Mouse (Mus musculus) lung, postnatal 0 days (tissue): ENCODE data around the gene Pkd1l3. TPM values are rescaled to one million over a fixed set of nuclear protein-coding genes. Genes with fewer than 3 reads are reported as not detected.

Experiments used
- ATAC-seq: fragments of 200-750 bp; cut with Nextera tagmentation; 2 replicates; pipeline ENCODE4 v1.8.0; 2017; ENCODE audit warnings: moderate library complexity
- DNase-seq: peaks from one replicate; pipeline ENCODE4 v3.0.0-alpha.2; 2016; ENCODE audit warnings: low spot score
- H3K27ac ChIP-seq: fragments of 300-500 bp; sonication (generic); 2 replicates; pipeline ENCODE4 v1.5.1; 2014; ENCODE audit warnings: antibody characterized with exemption, mild to moderate bottlenecking, low read length, mixed read lengths
- H3K27me3 ChIP-seq: fragments of 300-500 bp; sonication (generic); replicated peaks from 2 replicates; pipeline ENCODE4 v1.6.1; 2014; ENCODE audit warnings: low read length, mixed read lengths; ENCODE audit not compliant: insufficient read depth
- H3K36me3 ChIP-seq: fragments of 300-500 bp; sonication (generic); 2 replicates; pipeline ENCODE4 v1.6.1; 2014; ENCODE audit warnings: low read length, mixed read lengths; ENCODE audit not compliant: insufficient read depth
- H3K4me1 ChIP-seq: fragments of 300-500 bp; sonication (generic); 2 replicates; pipeline ENCODE4 v1.6.1; 2014; ENCODE audit warnings: antibody characterized with exemption, low read depth, low read length, mixed read lengths; ENCODE audit not compliant: insufficient read depth
- H3K4me2 ChIP-seq: fragments of 300-500 bp; sonication (generic); replicated peaks from 2 replicates; pipeline ENCODE4 v1.6.1; 2014; ENCODE audit warnings: low read depth, mild to moderate bottlenecking, low read length, moderate library complexity, mixed read lengths
- H3K4me3 ChIP-seq: fragments of 300-500 bp; sonication (generic); 2 replicates; pipeline ENCODE4 v1.5.1; 2014; ENCODE audit warnings: low read depth, low read length
- H3K9ac ChIP-seq: fragments of 300-500 bp; sonication (generic); replicated peaks from 2 replicates; pipeline ENCODE4 v1.6.1; 2014; ENCODE audit warnings: low read depth, mild to moderate bottlenecking
- H3K9me3 ChIP-seq: fragments of 300-500 bp; sonication (generic); 2 replicates; pipeline ENCODE4 v1.6.1; 2016; ENCODE audit warnings: low read length, mixed read lengths
- CTCF ChIP-seq: IDR thresholded peaks from 2 replicates; pipeline ENCODE4 v1.5.1; 2016; ENCODE audit warnings: antibody characterized with exemption, mild to moderate bottlenecking
- EP300 ChIP-seq: IDR thresholded peaks from 2 replicates; pipeline ENCODE4 v1.6.1; 2016; ENCODE audit warnings: antibody characterized with exemption, mild to moderate bottlenecking, control low read depth
- WGBS: fragments of 180-500 bp; shearing (Covaris S2); extraction: QIAGEN DNeasy Blood & Tissue Kit; methylation state at CpG from one replicate; pipeline ENCODE4 v1.1.7; 2014; 5-methylcytosine and 5-hydroxymethylcytosine counted together
- polyA plus RNA-seq: library from polyadenylated mRNA; unstranded; fragments of >200 nt; fragmentation: Nextera tagmentation; extraction: Ambion mirVana; gene quantifications from 2 replicates; pipeline ENCODE4 v1.2.1, GENCODE M21; 2015

The Pkd1l3 gene
- polyA plus RNA-seq = 0.07 and 0.13 TPM in 2 replicates

DNA sequence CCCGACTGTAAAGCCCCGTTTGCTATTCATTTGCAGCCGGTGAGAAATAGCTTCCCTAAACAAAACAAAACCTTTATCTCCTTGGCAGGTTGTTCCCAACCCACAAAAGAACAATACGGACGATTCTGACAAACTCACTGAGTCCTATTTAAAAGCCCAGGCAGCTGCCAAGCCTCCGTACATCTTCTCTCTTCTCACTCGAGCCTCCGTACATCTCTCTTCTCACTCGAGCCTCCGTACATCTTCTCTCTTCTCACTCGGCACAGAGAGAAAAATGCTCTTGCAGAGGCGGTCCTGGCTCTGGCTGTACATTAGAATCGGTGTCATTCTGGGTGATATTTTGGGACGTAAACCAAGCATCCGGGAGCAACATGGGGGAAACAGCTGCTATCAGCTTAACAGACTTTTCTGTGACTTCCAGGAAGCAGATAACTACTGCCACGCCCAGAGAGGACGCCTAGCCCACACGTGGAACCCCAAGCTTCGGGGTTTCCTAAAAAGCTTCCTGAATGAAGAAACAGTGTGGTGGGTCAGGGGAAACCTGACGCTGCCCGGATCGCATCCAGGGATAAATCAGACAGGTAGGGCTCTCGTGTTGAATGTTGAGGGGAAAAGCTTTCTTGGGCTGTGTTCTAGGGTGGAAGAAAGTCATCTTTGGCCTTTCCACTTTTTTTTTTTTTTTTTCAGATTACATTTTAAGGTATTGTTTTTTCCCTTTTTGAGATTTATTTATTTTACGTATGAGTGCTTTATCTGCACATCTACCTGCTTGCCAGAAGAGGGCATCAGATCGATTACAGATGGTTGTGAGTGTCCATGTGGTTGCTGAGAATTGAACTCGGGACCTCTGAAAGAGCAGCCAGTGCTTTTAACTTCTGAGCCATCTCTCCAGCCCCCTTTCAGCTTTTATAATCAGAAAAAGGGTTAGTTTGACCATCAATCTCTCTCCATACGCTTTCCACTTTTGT lies at the start of gene Pkd1l3:
Gene Pkd1l3, plus strand, starts transcription at position 275 of the 968 bp plus-strand sequence.
- Histone ChIP-seq H3K27ac (no peak within 1 kb of the TSS), H3K4me3 (no peak within 1 kb of the TSS; the same call in 1 of the 2 replicates), H3K4me2 (peak within 1 kb of the TSS; percentile 8), H3K36me3 (no peaks in the 10 kb centered on the region), H3K27me3 (no peaks in the 10 kb centered on the region), H3K9ac (0 out of 2 replicates have a peak within 1 kb of the TSS, but pooled peaks have one; percentile 16), H3K9me3 (no peaks in the 10 kb centered on the region), H3K4me1 (no peaks in the 10 kb centered on the region)
- ATAC-seq (no peak; the same call in 1 of the 2 replicates), DNase-seq (no peak)
- WGBS = 48% methylated on average over 27 of the region's 27 CpGs
- TF ChIP-seq EP300 (no peak), CTCF (peak; percentile 22; the same call in 1 of the 2 replicates)

DNA sequence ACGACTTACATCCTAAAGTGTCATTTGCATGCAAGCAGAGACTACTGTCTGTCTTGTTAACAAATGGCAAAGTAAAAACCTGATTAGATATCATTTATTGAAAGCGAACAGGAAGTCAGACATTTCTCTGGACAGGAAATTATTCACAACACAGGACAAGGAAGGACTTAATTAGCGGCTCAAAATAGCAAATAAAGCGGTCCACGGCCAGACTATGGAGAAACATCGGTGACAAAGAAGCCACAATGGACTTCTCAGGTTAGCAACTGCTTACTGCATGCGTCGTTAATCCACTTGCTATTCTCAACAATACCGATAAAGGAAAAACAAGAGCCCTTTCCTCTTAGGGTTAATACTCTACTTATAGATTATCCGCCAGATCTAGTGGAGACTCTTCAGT lies 49.6 kb upstream of the Pkd1l3 start:
- 5% methylated on average over 10 of the region's 10 CpGs for WGBS
- DNase-seq (no peak), ATAC-seq (no peak)
- peak overlapping the region; percentile 97 for H3K9ac ChIP-seq
- H3K4me1 ChIP-seq = peaks cover 4% of the 10 kb centered on the region; the same call in 1 of the 2 replicates
- peak overlapping the region; percentile 98 for H3K27ac ChIP-seq
- peak overlapping the region; percentile 84 for H3K4me3 ChIP-seq
- peaks cover 29% of the 10 kb centered on the region for H3K36me3 ChIP-seq
- no peaks in the 10 kb centered on the region for H3K27me3 ChIP-seq
- TF ChIP-seq CTCF (no peak), EP300 (no peak)
- H3K4me2 ChIP-seq = peak overlapping the region; percentile 76
- no peaks in the 10 kb centered on the region for H3K9me3 ChIP-seq

- WGBS = under 1% methylated on average over 52 of the region's 52 CpGs
- TF ChIP-seq CTCF (no peak; the same call in none of the 2 replicates), EP300 (peak; percentile 83)
- peak; percentile 100 for ATAC-seq
Measured at GRCm38 (mm10) chr8:109565498-109566333, 48.6 kb upstream of the Pkd1l3 start, which contains the start of the genes Dhx38 and Txnl4b. Gene Dhx38, minus strand, starts transcription at chr8:109565861. Gene Txnl4b, plus strand, starts transcription at chr8:109565892.

GRCm38 (mm10) chr8:109571139-109571538 lies 43.2 kb upstream of the Pkd1l3 start:
- TF ChIP-seq CTCF (no peak), EP300 (no peak)
- H3K27me3 ChIP-seq = no peaks in the 10 kb centered on the region
- H3K4me1 ChIP-seq = no peaks in the 10 kb centered on the region; the same call in 1 of the 2 replicates
- H3K4me3 ChIP-seq = no peak overlapping the region
- no peak overlapping the region for H3K4me2 ChIP-seq
- H3K36me3 ChIP-seq = 0 out of 2 replicates have a peak, but pooled peaks cover 7% of the 10 kb centered on the region
- ATAC-seq (no peak), DNase-seq (no peak)
- no peaks in the 10 kb centered on the region for H3K9me3 ChIP-seq
- no peak overlapping the region for H3K9ac ChIP-seq
- 76% methylated on average over 12 of the region's 12 CpGs for WGBS
- no peak overlapping the region for H3K27ac ChIP-seq

More at GRCm38 (mm10) chr8:109565498-109566333, 48.6 kb upstream of the Pkd1l3 start, which contains the start of the genes Dhx38 and Txnl4b:
- no peaks in the 10 kb centered on the region for H3K27me3 ChIP-seq
- peak within 1 kb of the TSS; percentile 76 for H3K4me2 ChIP-seq
- peak; percentile 100 for DNase-seq
- peak within 1 kb of the TSS; percentile 84 for H3K4me3 ChIP-seq
- H3K27ac ChIP-seq = peak within 1 kb of the TSS; percentile 98
- peaks cover 22% of the 10 kb centered on the region; the same call in 1 of the 2 replicates for H3K36me3 ChIP-seq
- peak within 1 kb of the TSS; percentile 97 for H3K9ac ChIP-seq
- H3K9me3 ChIP-seq = no peaks in the 10 kb centered on the region
- peaks cover 4% of the 10 kb centered on the region; the same call in 1 of the 2 replicates for H3K4me1 ChIP-seq

DNA sequence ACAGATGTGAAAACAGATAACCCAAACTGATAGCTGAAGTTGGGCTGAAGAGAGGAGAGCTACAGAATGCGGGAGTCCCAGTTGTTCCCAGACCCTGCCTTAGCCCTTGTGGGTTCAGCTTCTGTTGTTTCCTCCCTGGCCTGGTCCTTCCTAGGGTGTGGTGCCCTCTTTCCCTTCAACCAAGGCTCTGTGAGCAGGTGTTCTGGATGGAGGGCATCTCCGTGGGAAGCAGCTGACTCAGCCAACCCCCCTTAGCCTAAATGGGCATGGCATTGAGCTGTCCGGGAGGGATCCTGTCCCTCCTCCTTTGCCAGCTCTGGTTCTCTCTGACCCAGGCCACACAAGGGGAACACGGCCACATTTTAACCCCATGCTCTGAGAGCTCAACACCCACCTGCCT lies 38.0 kb upstream of the Pkd1l3 start:
- H3K27me3 ChIP-seq = no peaks in the 10 kb centered on the region
- no peak overlapping the region for H3K4me2 ChIP-seq
- 64% methylated on average over 4 of the region's 4 CpGs for WGBS
- DNase-seq (no peak), ATAC-seq (no peak)
- 0 out of 2 replicates have a peak, but pooled peaks cover 4% of the 10 kb centered on the region for H3K36me3 ChIP-seq
- no peaks in the 10 kb centered on the region for H3K4me1 ChIP-seq
- H3K27ac ChIP-seq = no peak overlapping the region
- TF ChIP-seq CTCF (no peak), EP300 (no peak)
- H3K9me3 ChIP-seq = no peaks in the 10 kb centered on the region
- no peak overlapping the region for H3K4me3 ChIP-seq
- no peak overlapping the region for H3K9ac ChIP-seq
